Mouse (Mus musculus): Measurements from ENCODE around the gene Cdc25b.

The Cdc25b gene

GRCm38 (mm10) chr2:131160671-131161111 is 26.1 kb upstream of the Cdc25b start:
- no peak for DNase-seq (ENCODE audit: low read depth)

GRCm38 (mm10) chr2:131163924-131164323 is 22.8 kb upstream of the Cdc25b start:
- no peak for DNase-seq (ENCODE audit: low read depth)

- DNase-seq (ENCODE audit: low read depth) = no peak
These were observed 20.6 kb upstream of the Cdc25b start for GRCm38 (mm10) chr2:131166172-131166571.

GRCm38 (mm10) chr2:131167984-131168383 is 18.8 kb upstream of the Cdc25b start:
- DNase-seq (ENCODE audit: low read depth) = no peak

GRCm38 (mm10) chr2:131168914-131169313 is 17.8 kb upstream of the Cdc25b start:
- DNase-seq (ENCODE audit: low read depth) = no peak

GRCm38 (mm10) chr2:131170936-131171335 is 15.8 kb upstream of the Cdc25b start:
- no peak for DNase-seq (ENCODE audit: low read depth)

GRCm38 (mm10) chr2:131171401-131172104 is 15.2 kb upstream of the Cdc25b start:
- no peak for DNase-seq (ENCODE audit: low read depth)

GRCm38 (mm10) chr2:131172322-131172721 is 14.4 kb upstream of the Cdc25b start:
- no peak for DNase-seq (ENCODE audit: low read depth)

- DNase-seq (ENCODE audit: low read depth) = peak; percentile 67
These were observed 12.0 kb upstream of the Cdc25b start for GRCm38 (mm10) chr2:131174700-131175099.

GRCm38 (mm10) chr2:131175286-131175944 is 11.3 kb upstream of the Cdc25b start:
- no peak for DNase-seq (ENCODE audit: low read depth)

- no peak for DNase-seq (ENCODE audit: low read depth)
These were observed 10.8 kb upstream of the Cdc25b start for GRCm38 (mm10) chr2:131175945-131176309.

GRCm38 (mm10) chr2:131176491-131176890 is 10.3 kb upstream of the Cdc25b start:
- no peak for DNase-seq (ENCODE audit: low read depth)

GRCm38 (mm10) chr2:131177932-131178331 is 8.8 kb upstream of the Cdc25b start:
- no peak for DNase-seq (ENCODE audit: low read depth)

GRCm38 (mm10) chr2:131178828-131179245 is 7.9 kb upstream of the Cdc25b start:
- no peak for DNase-seq (ENCODE audit: low read depth)

GRCm38 (mm10) chr2:131179246-131179886 is 7.4 kb upstream of the Cdc25b start:
- no peak for DNase-seq (ENCODE audit: low read depth)

- peak; percentile 50 for DNase-seq (ENCODE audit: low read depth)
These were observed 6.7 kb upstream of the Cdc25b start, which contains the start of gene Cenpb for GRCm38 (mm10) chr2:131179990-131180587. Cenpb (minus strand) TSS chr2:131180067.

GRCm38 (mm10) chr2:131186343-131186742 is 406 bp upstream of the Cdc25b start:
- DNase-seq (ENCODE audit: low read depth) = no peak

GRCm38 (mm10) chr2:131187602-131187922 is 813 bp downstream of the Cdc25b start:
- no peak for DNase-seq (ENCODE audit: low read depth)

GRCm38 (mm10) chr2:131188311-131188710 is 1.6 kb downstream of the Cdc25b start:
- DNase-seq (ENCODE audit: low read depth) = no peak

- no peak for DNase-seq (ENCODE audit: low read depth)
These were observed 3.0 kb downstream of the Cdc25b start for GRCm38 (mm10) chr2:131189521-131190309.

- no peak for DNase-seq (ENCODE audit: low read depth)
These were observed 3.7 kb downstream of the Cdc25b start for GRCm38 (mm10) chr2:131190344-131191004.
